Mouse (Mus musculus): ENCODE data around the gene Zdhhc14. TPM values are rescaled to one million over a fixed set of nuclear protein-coding genes. Genes with fewer than 3 reads are reported as not detected.

The Zdhhc14 gene
- total and polyA plus RNA-seq, 2 experiments from 2014 or later, result 0.74 to 5.2 TPM

- Histone ChIP-seq H3K9ac (replicated peaks; ENCODE audit: low read depth, low read length) (no peak overlapping the region), H3K4me1 (ENCODE audit: control insufficient read depth, insufficient read depth) (peaks cover 19% of the 10 kb centered on the region), H3K4me2 (ENCODE audit: low read depth, low read length) (no peak overlapping the region), H3K4me3 (ENCODE audit: low read depth, low read length) (no peak overlapping the region), H3K9me3 (replicated peaks; ENCODE audit: control insufficient read depth, low read length) (no peaks in the 10 kb centered on the region), H3K36me3 (replicated peaks; ENCODE audit: control insufficient read depth, insufficient read depth, low read length) (no peaks in the 10 kb centered on the region), H3K27me3 (ENCODE audit: control insufficient read depth, insufficient read depth, low read length) (no peaks in the 10 kb centered on the region), H3K27ac (ENCODE audit: low read depth) (no peak overlapping the region)
- DNase-seq (ENCODE audit: low spot score) (no peak), ATAC-seq (ENCODE audit: insufficient read depth, low read depth) (no peak)
- TF ChIP-seq CTCF (IDR thresholded peaks at IDR 0.05; ENCODE audit: low read depth) (no peak), EP300 (IDR thresholded peaks at IDR 0.05; ENCODE audit: low read depth) (no peak; the same call in 1 of the 2 replicates)
- 49% methylated on average over 5 of the region's 5 CpGs for WGBS
These were observed 301.9 kb downstream of the Zdhhc14 start for GRCm38 (mm10) chr17:5794276-5794675.

DNA sequence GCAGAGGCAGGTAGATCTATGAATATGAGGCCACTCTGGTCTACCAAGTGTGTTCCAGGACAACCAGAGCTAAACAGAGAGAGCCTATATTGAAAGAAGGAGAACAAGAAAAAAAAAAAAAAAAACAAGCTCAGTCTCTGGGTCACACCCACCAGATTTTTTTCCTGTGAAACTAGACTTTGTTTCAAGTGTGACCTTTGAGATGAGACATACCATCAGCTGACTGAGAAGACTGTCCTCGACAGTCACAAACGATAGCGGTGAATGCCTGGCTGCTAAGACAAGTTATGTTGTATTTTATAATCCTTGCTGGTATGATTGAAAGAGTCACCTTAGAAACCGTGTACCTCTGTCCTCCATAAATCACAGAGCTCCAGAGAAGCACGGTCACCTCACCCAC, 303.0 kb downstream of the Zdhhc14 start:
- H3K4me1 ChIP-seq (ENCODE audit: control insufficient read depth, insufficient read depth), result peaks cover 19% of the 10 kb centered on the region
- H3K9me3 ChIP-seq (replicated peaks; ENCODE audit: control insufficient read depth, low read length), result no peaks in the 10 kb centered on the region
- no peak for DNase-seq (ENCODE audit: low spot score)
- H3K27me3 ChIP-seq (ENCODE audit: control insufficient read depth, insufficient read depth, low read length), result no peaks in the 10 kb centered on the region
- H3K4me3 ChIP-seq (ENCODE audit: low read depth, low read length), result no peak overlapping the region
- WGBS, result 61% methylated on average over 5 of the region's 5 CpGs
- no peak for ATAC-seq (ENCODE audit: insufficient read depth, low read depth)
- H3K9ac ChIP-seq (replicated peaks; ENCODE audit: low read depth, low read length), result no peak overlapping the region
- H3K4me2 ChIP-seq (ENCODE audit: low read depth, low read length), result no peak overlapping the region
- H3K36me3 ChIP-seq (replicated peaks; ENCODE audit: control insufficient read depth, insufficient read depth, low read length), result no peaks in the 10 kb centered on the region
- no peak overlapping the region for H3K27ac ChIP-seq (ENCODE audit: low read depth)
- TF ChIP-seq CTCF (IDR thresholded peaks at IDR 0.05; ENCODE audit: low read depth) (no peak), EP300 (IDR thresholded peaks at IDR 0.05; ENCODE audit: low read depth) (no peak)

- WGBS, result 0% methylated on average over 5 of the region's 5 CpGs
- peak; percentile 75 for ATAC-seq (ENCODE audit: insufficient read depth, low read depth)
These were observed 303.5 kb downstream of the Zdhhc14 start for GRCm38 (mm10) chr17:5795878-5796277.

DNA sequence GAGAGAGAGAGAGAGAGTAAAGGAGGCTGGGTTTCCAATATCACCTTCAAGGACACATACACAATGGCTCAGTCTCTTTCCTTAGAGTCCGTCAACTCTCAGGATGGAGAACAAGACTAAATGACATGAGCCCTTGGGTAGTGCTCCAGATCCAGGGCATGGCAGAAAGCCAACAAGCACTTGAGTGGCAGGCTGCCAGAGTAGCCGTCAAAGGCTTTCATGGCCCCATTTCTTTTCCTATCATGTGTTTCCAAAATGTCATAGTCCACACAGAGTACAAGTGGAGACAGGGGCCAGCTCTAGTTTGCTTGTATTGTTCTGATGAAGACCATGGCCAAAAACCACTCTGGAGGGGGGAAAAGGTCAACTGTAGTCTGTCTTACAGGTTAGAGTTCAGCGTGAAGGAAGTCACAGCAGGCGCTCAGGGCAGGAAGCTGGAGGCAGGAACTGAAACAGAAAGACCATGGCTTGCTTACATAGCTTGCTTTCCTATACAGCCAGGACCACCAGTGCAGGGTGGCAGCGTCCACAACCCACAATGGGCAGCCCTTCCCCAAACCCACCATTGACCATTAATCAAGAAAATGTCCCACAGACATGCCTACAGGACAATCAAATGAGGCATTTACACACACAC, 304.9 kb downstream of the Zdhhc14 start:
- DNase-seq (ENCODE audit: low spot score) (no peak), ATAC-seq (ENCODE audit: insufficient read depth, low read depth) (no peak)
- H3K4me1 ChIP-seq (ENCODE audit: control insufficient read depth, insufficient read depth), result peaks cover 19% of the 10 kb centered on the region
- H3K9me3 ChIP-seq (replicated peaks; ENCODE audit: control insufficient read depth, low read length), result no peaks in the 10 kb centered on the region
- H3K4me3 ChIP-seq (ENCODE audit: low read depth, low read length), result no peak overlapping the region
- no peak overlapping the region for H3K9ac ChIP-seq (replicated peaks; ENCODE audit: low read depth, low read length)
- no peaks in the 10 kb centered on the region for H3K27me3 ChIP-seq (ENCODE audit: control insufficient read depth, insufficient read depth, low read length)
- H3K4me2 ChIP-seq (ENCODE audit: low read depth, low read length), result no peak overlapping the region
- 52% methylated on average over 5 of the region's 5 CpGs for WGBS
- no peak overlapping the region for H3K27ac ChIP-seq (ENCODE audit: low read depth)
- TF ChIP-seq EP300 (IDR thresholded peaks at IDR 0.05; ENCODE audit: low read depth) (no peak), CTCF (IDR thresholded peaks at IDR 0.05; ENCODE audit: low read depth) (no peak)
- H3K36me3 ChIP-seq (replicated peaks; ENCODE audit: control insufficient read depth, insufficient read depth, low read length), result no peaks in the 10 kb centered on the region

More at GRCm38 (mm10) chr17:5795878-5796277, 303.5 kb downstream of the Zdhhc14 start:
- H3K9me3 ChIP-seq (replicated peaks; ENCODE audit: control insufficient read depth, low read length), result no peaks in the 10 kb centered on the region
- no peak overlapping the region for H3K9ac ChIP-seq (replicated peaks; ENCODE audit: low read depth, low read length)
- peak; percentile 100 for TF ChIP-seq CTCF (IDR thresholded peaks at IDR 0.05; ENCODE audit: low read depth)
- TF ChIP-seq EP300 (IDR thresholded peaks at IDR 0.05; ENCODE audit: low read depth), result no peak
- DNase-seq (ENCODE audit: low spot score), result peak; percentile 94
- H3K36me3 ChIP-seq (replicated peaks; ENCODE audit: control insufficient read depth, insufficient read depth, low read length), result no peaks in the 10 kb centered on the region
- no peak overlapping the region for H3K4me2 ChIP-seq (ENCODE audit: low read depth, low read length)
- no peaks in the 10 kb centered on the region for H3K27me3 ChIP-seq (ENCODE audit: control insufficient read depth, insufficient read depth, low read length)
- H3K4me1 ChIP-seq (ENCODE audit: control insufficient read depth, insufficient read depth), result peaks cover 19% of the 10 kb centered on the region
- no peak overlapping the region for H3K4me3 ChIP-seq (ENCODE audit: low read depth, low read length)
- H3K27ac ChIP-seq (ENCODE audit: low read depth), result no peak overlapping the region

GRCm38 (mm10) chr17:5798221-5798801, 306.0 kb downstream of the Zdhhc14 start:
- Histone ChIP-seq H3K4me1 (ENCODE audit: control insufficient read depth, insufficient read depth) (peaks cover 19% of the 10 kb centered on the region), H3K9ac (replicated peaks; ENCODE audit: low read depth, low read length) (no peak overlapping the region), H3K36me3 (replicated peaks; ENCODE audit: control insufficient read depth, insufficient read depth, low read length) (no peaks in the 10 kb centered on the region), H3K9me3 (replicated peaks; ENCODE audit: control insufficient read depth, low read length) (no peaks in the 10 kb centered on the region), H3K4me3 (ENCODE audit: low read depth, low read length) (no peak overlapping the region), H3K4me2 (ENCODE audit: low read depth, low read length) (no peak overlapping the region), H3K27me3 (ENCODE audit: control insufficient read depth, insufficient read depth, low read length) (no peaks in the 10 kb centered on the region), H3K27ac (ENCODE audit: low read depth) (no peak overlapping the region)
- ATAC-seq (ENCODE audit: insufficient read depth, low read depth) (peak; percentile 34; the same call in 1 of the 2 replicates), DNase-seq (ENCODE audit: low spot score) (no peak)
- 20% methylated on average over 13 of the region's 13 CpGs for WGBS
- TF ChIP-seq CTCF (IDR thresholded peaks at IDR 0.05; ENCODE audit: low read depth) (no peak), EP300 (IDR thresholded peaks at IDR 0.05; ENCODE audit: low read depth) (no peak)
